Mouse (Mus musculus): Measurements from ENCODE around the gene Itgb2l.

DNA sequence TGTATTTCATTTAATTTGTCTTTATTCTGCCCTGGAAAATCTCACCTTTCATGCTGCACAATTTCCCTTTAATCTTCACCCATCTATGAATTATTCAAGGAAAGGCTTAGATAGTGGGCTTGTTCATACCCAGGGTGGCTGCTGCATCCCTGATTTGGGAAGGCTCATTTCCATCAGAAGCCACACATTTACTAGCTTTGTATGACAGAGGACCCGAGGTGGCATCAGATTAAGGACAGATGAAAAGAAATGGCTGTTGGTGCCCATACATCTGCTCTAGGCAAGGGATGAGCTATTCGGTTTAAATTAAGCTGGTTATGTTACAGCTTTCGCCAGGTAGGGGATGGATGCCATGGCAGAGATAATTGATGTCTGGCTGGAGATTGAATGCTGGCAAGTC lies 48.1 kb upstream of the Itgb2l start:
- TF ChIP-seq CTCF (IDR thresholded peaks at IDR 0.05; ENCODE audit: low read depth) (no peak), EP300 (IDR thresholded peaks at IDR 0.05; ENCODE audit: low read depth) (no peak)
